Mouse (Mus musculus) ES-E14 (cell line): ENCODE measurements at regions not wholly inside any gene's neighbourhood (a gene's known extent, or its start where the extent isn't known, plus 50 kb on each side); places are given as distances from the start of the nearest gene placed in this dataset.

Source experiments
- DNase-seq: peaks from one replicate; pipeline ENCODE4 v3.0.0-alpha.2; 2013; ENCODE audit warnings: low read depth, low spot score
- H3K27ac ChIP-seq: 2 replicates; pipeline ENCODE4 v1.5.1; 2012; ENCODE audit warnings: low read depth, mild to moderate bottlenecking, low read length, moderate library complexity, mixed read lengths; ENCODE audit not compliant: poor library complexity, insufficient read depth, severe bottlenecking
- H3K36me3 ChIP-seq: 2 replicates; pipeline ENCODE4 v1.6.1; 2012; ENCODE audit warnings: mild to moderate bottlenecking, low read length, moderate library complexity, mixed read lengths; ENCODE audit not compliant: control insufficient read depth, poor library complexity, insufficient read depth, severe bottlenecking
- H3K4me1 ChIP-seq, 2 experiments: fragments of 150-350 bp in 1 of 2; sonication (generic) in 1 of 2; 2 replicates each; pipeline ENCODE4 v1.6.1; 2012; ENCODE audit warnings: low read length in 2 of 2, mild to moderate bottlenecking in 1 of 2, mixed read lengths in 1 of 2; ENCODE audit not compliant: control insufficient read depth in 2 of 2, insufficient read depth in 2 of 2, poor library complexity in 1 of 2
- H3K4me3 ChIP-seq, 2 experiments: fragments of 150-350 bp in 1 of 2; sonication (generic) in 1 of 2; 2 replicates each; pipeline ENCODE4 v1.5.1; 2012; ENCODE audit warnings: low read length in 2 of 2, low read depth in 1 of 2, mild to moderate bottlenecking in 1 of 2, mixed read lengths in 1 of 2; ENCODE audit not compliant: insufficient read depth in 1 of 2, poor library complexity in 1 of 2, severe bottlenecking in 1 of 2
- H3K9ac ChIP-seq: 2 replicates; pipeline ENCODE4 v1.6.1; 2012; ENCODE audit warnings: low read depth, mild to moderate bottlenecking, low read length, mixed read lengths; ENCODE audit not compliant: poor library complexity, insufficient read depth, severe bottlenecking
- H3K9me3 ChIP-seq: fragments of 150-350 bp; sonication (generic); 2 replicates; pipeline ENCODE4 v1.6.1; 2012; ENCODE audit warnings: low read depth, mild to moderate bottlenecking, low read length; ENCODE audit not compliant: control insufficient read depth, insufficient read depth
- CHD2 ChIP-seq: IDR thresholded peaks from 2 replicates; pipeline ENCODE4 v1.6.1; 2014; ENCODE audit warnings: mild to moderate bottlenecking, low read depth, low read length, inconsistent platforms
- HCFC1 ChIP-seq: IDR thresholded peaks from 2 replicates; pipeline ENCODE4 v1.6.1; 2012; ENCODE audit warnings: low read length, inconsistent platforms, borderline replicate concordance; ENCODE audit not compliant: insufficient read depth
- MAFK ChIP-seq: IDR thresholded peaks from 2 replicates; pipeline ENCODE4 v1.6.1; 2014; ENCODE audit warnings: mild to moderate bottlenecking, low read depth, low read length, inconsistent platforms; ENCODE audit not compliant: insufficient read depth
- ZC3H11A ChIP-seq: IDR thresholded peaks from 2 replicates; pipeline ENCODE4 v1.6.1; 2012; ENCODE audit warnings: low read depth, mild to moderate bottlenecking, inconsistent platforms, low read length, borderline replicate concordance
- ZNF384 ChIP-seq: IDR thresholded peaks from 2 replicates; pipeline ENCODE4 v1.6.1; 2012; ENCODE audit warnings: low read depth, low read length, inconsistent platforms
- in situ Hi-C, 2 experiments: fragments of 600-800 bp; cut with MboI; formaldehyde crosslinking; loops; one replicate each; pipeline ENCODE4 v1.15.1; 2025; ENCODE audit warnings: low sequenced_read_pairs in 2 of 2, inconsistent platforms in 1 of 2; ENCODE audit not compliant: unreplicated experiment in 2 of 2

DNA sequence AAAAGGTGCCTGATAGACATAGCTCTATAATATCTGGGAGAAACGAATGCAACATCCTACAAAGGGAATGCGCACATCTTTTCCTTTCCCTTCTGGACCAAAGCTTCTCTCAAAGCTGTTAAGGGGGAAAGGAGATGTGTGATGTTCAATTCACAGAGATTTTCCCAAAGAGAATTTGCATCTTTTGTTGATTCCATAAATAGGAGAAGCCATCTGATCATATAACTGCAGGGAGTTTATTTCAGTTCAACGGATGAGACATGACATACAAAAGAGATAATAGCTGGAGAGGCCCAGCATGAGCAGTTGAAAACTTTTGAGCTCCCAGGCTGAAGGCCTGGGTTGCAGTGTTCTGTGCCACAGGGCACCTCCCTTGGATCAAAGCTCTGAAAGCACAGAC is 1169.1 kb downstream of the Sorcs3 start:
- Histone ChIP-seq H3K36me3 (no peaks in the 10 kb centered on the region), H3K4me1 (no peaks in the 10 kb centered on the region), H3K4me3 (no peak overlapping the region), H3K9ac (no peak overlapping the region), H3K9me3 (no peaks in the 10 kb centered on the region), H3K27ac (no peak overlapping the region)
- TF ChIP-seq ZNF384 = no peak
- no peak for TF ChIP-seq MAFK
- TF ChIP-seq ZC3H11A = no peak
- TF ChIP-seq CHD2 = no peak
- no peak for TF ChIP-seq HCFC1
- in situ Hi-C loops = no loop called here
- no peak for DNase-seq

DNA sequence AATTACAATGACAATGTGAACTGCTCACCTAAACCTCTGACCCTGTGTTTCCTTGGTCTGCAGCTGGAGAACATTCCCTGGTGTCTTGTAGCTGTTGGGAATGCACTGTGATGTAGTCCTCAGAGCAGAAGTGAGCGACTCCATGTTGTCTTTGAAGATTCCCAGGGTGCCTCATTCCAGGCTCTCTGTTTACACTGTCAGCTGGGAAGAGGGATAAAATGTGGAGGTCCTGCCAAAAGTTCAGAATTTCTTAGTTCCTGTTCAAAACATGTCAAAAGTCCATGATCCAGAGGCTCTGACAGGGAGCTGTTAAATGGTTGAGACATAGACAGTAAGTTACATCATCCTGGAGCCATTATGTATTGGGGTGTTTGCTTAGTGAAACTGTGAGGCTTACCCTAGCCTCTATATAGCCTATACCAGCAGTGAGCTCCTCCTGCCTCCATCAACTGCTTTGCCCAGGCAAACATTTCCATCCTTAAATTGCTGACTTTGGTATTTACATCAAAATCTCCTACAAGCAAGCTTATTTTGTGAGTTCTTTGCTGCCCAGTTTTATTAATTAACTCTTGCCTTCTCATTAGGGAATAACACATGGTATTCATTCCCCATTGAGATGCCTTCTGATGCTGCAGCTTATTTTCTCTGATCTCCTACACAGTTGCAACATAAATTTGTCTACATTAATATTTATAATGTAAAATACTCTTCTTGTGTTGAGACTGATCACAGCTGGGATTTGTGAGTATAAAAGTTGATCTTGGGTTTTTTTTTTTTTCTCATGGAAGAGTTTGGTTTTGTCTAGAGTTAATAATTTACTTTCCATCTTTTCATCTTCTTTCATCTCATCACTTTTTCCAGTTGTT is 1170.2 kb downstream of the Sorcs3 start:
- Histone ChIP-seq H3K36me3 (no peaks in the 10 kb centered on the region), H3K4me1 (no peaks in the 10 kb centered on the region), H3K9me3 (no peaks in the 10 kb centered on the region), H3K9ac (no peak overlapping the region), H3K4me3 (no peak overlapping the region), H3K27ac (no peak overlapping the region)
- in situ Hi-C loops = no loop called here
- DNase-seq = no peak
- TF ChIP-seq MAFK (no peak), HCFC1 (no peak), ZC3H11A (no peak), ZNF384 (no peak), CHD2 (no peak)

DNA sequence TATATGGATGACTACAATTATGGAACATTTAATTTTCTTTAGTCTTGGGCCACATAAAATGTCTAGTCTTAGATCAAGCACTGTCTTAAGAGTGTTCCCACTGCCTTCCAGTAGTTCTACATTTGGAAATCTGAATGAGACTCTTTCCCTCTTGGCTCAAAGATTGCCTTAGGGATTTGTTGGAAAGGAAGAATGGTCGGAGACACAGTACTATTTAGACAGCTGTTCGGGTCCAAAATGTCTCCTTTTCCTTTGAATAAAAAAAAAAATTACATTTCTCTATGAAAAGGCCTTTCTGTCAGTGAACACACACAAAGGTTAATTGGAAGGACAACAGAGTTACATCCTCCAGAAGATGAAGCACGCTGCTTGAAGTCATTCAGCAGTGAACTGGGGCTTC is 1173.8 kb downstream of the Sorcs3 start:
- no peak overlapping the region for H3K9ac ChIP-seq
- no peaks in the 10 kb centered on the region for H3K36me3 ChIP-seq
- in situ Hi-C loops = no loop called here
- TF ChIP-seq MAFK (no peak), ZNF384 (no peak), HCFC1 (no peak), CHD2 (no peak), ZC3H11A (no peak)
- no peak overlapping the region for H3K4me3 ChIP-seq
- no peak for DNase-seq
- no peaks in the 10 kb centered on the region for H3K4me1 ChIP-seq
- H3K27ac ChIP-seq = no peak overlapping the region
- no peaks in the 10 kb centered on the region for H3K9me3 ChIP-seq

DNA sequence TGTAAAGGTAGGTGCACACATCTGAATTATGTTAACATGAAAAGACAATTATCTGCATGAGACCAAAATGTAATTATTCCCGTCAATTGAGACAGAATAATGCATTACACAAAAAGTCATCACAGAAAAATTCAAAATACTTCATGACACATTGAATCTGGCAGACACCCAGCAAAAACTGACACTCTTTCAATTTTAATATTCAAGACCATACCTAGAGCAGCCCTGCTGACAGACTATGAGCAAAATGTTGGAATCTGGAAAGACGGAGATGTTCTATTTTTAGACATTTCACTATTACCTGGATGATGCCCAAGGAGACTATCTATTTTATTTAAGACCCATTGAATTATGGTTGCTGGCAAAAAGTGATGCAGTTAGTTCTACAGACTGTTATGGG is 1190.4 kb downstream of the Sorcs3 start:
- Histone ChIP-seq H3K4me1 (no peaks in the 10 kb centered on the region), H3K27ac (no peak overlapping the region), H3K9me3 (no peaks in the 10 kb centered on the region), H3K36me3 (no peaks in the 10 kb centered on the region), H3K9ac (no peak overlapping the region), H3K4me3 (no peak overlapping the region)
- no peak for DNase-seq
- TF ChIP-seq HCFC1 = no peak
- TF ChIP-seq ZC3H11A = no peak
- TF ChIP-seq ZNF384 = no peak
- TF ChIP-seq MAFK = no peak
- no peak for TF ChIP-seq CHD2
- in situ Hi-C loops = no loop called here
